In genomic region chr2:39097993-39098392, GRCm38 (mm10) we compare ENCODE assay signal across 10 mouse cellular contexts. TPM values are rescaled to one million over a fixed set of nuclear protein-coding genes. Genes with fewer than 3 reads are reported as not detected.
DNase-seq lines count a peak whose midpoint lies in the region; ATAC-seq and TF ChIP-seq lines count a peak whose summit lies in the region.
"Had no signal": no experiment of that assay in that cellular context is flagged by ENCODE, and none has a peak within 500 bp of the region (broad histone marks: within the 10 kb centered on the region; RNA-seq: fewer than 3 reads in every experiment).

No protein-coding gene starts in this region.

- peak; percentile 31 for TF ChIP-seq CTCF in gastrocnemius, adult 2 months (IDR thresholded peaks at IDR 0.05)
- TF ChIP-seq CTCF in thymus, adult 2 months (IDR thresholded peaks at IDR 0.05; ENCODE audit: borderline replicate concordance, control insufficient read depth, extremely low read depth, insufficient read depth, low read length, poor library complexity) = no peak

- intact Hi-C loops in gastrocnemius, adult 2 months (cut with DNase I) = no loop called here

- DNase-seq in gastrocnemius, adult 2 months = no peak
- no peak for DNase-seq in gastrocnemius, postnatal 4 days (ENCODE audit: low spot score in 2 of 2)
- peak; percentile 17 for DNase-seq in thymus, adult 2 months
- DNase-seq in thymus, adult 18-20 months = no peak
- no peak for DNase-seq in gastrocnemius, postnatal 25 days
- no peak for DNase-seq in left cerebral cortex, adult 8-10 months (ENCODE audit: low spot score in 2 of 2)
- DNase-seq: kidney, postnatal 14 days had no signal

- peaks cover 11% of the 10 kb centered on the region for H3K36me3 ChIP-seq in thymus, adult 2 months (ENCODE audit: control insufficient read depth, insufficient read depth, low read length)

- ATAC-seq in granulocyte monocyte progenitor cell, adult 5-6 weeks (replicated peaks; ENCODE audit: poor library complexity, severe bottlenecking) = peak; percentile 48; the same call in 1 of the 2 replicates
- no peak for ATAC-seq in inflammation-experienced regulatory T-cells, adult 6 months

- no peak for TF ChIP-seq POLR2A in thymus, adult 2 months (IDR thresholded peaks at IDR 0.05; ENCODE audit: control insufficient read depth, extremely low read depth, insufficient read depth, low read length, poor library complexity)

- no peak overlapping the region for H3K4me3 ChIP-seq in gastrocnemius, adult 2 months
- no peak overlapping the region for H3K4me3 ChIP-seq in thymus, adult 2 months (ENCODE audit: control insufficient read depth, insufficient read depth, low read length)
- H3K4me3 ChIP-seq: limb, embryonic 15.5 days had no signal

- H3K4me1 ChIP-seq in thymus, adult 2 months (replicated peaks; ENCODE audit: control insufficient read depth, insufficient read depth, low read length) = no peaks in the 10 kb centered on the region
- H3K4me1 ChIP-seq: limb, embryonic 15.5 days had no signal

- H3K27me3 ChIP-seq in thymus, adult 2 months (ENCODE audit: control insufficient read depth, insufficient read depth, low read length) = no peaks in the 10 kb centered on the region
- H3K27me3 ChIP-seq: limb, embryonic 15.5 days had no signal

- no peak overlapping the region for H3K27ac ChIP-seq in gastrocnemius, adult 2 months
- H3K27ac ChIP-seq in thymus, adult 2 months (ENCODE audit: control insufficient read depth, insufficient read depth, low read length) = no peak overlapping the region
- H3K27ac ChIP-seq: limb, embryonic 15.5 days had no signal

RNA-seq across cellular contexts. Expression of gene Golga1, which starts 32.7 kb away (rescaled TPM):
- 10 to 100 TPM; 12.9 to 13.9 TPM for total RNA-seq in gastrocnemius, adult 2 months (2021)
- 10 to 100 TPM; 19.9 to 24.8 TPM for total RNA-seq in gastrocnemius, postnatal 4 days (2021)
- polyA plus RNA-seq in thymus, adult 2 months (2012; rRNA removed) = 14.0 and 18.5 TPM in 2 replicates
- 13.0 and 15.7 TPM in 2 replicates for total RNA-seq in granulocyte monocyte progenitor cell, adult 5-6 weeks (2014; fragmentation: Nextera tagmentation)
- total RNA-seq in granulocyte monocyte progenitor cell, adult 5-6 weeks (2017) = 13.8 and 17.2 TPM in 2 replicates
- total RNA-seq in gastrocnemius, postnatal 25 days (2021) = 10 to 100 TPM in 1 of 2 experiments, 1 to 10 TPM in 1; 9.1 to 11.0 TPM
- 10 to 100 TPM; 24.0 to 38.2 (median 35.3) TPM for polyA plus RNA-seq in inflammation-experienced regulatory T-cells, adult 6 months (2017; shearing (Covaris generic))
- total RNA-seq in left cerebral cortex, adult 8-10 months (2022) = 10 to 100 TPM; 28.8 to 34.4 (median 30.5) TPM
